Mouse (Mus musculus) lung, postnatal 0 days (tissue): Measurements from ENCODE around the gene Gadd45g.

Experiments
- CTCF ChIP-seq: IDR thresholded peaks from 2 replicates; pipeline ENCODE4 v1.5.1; 2016; ENCODE audit warnings: antibody characterized with exemption, mild to moderate bottlenecking
- EP300 ChIP-seq: IDR thresholded peaks from 2 replicates; pipeline ENCODE4 v1.6.1; 2016; ENCODE audit warnings: antibody characterized with exemption, mild to moderate bottlenecking, control low read depth

- TF ChIP-seq CTCF (peak; percentile 89), EP300 (no peak)
Observed at GRCm38 (mm10) chr13:51844661-51845060, 1.8 kb upstream of the Gadd45g start.
